10 mouse cellular contexts compared by ENCODE assay signal in the genomic region with DNA sequence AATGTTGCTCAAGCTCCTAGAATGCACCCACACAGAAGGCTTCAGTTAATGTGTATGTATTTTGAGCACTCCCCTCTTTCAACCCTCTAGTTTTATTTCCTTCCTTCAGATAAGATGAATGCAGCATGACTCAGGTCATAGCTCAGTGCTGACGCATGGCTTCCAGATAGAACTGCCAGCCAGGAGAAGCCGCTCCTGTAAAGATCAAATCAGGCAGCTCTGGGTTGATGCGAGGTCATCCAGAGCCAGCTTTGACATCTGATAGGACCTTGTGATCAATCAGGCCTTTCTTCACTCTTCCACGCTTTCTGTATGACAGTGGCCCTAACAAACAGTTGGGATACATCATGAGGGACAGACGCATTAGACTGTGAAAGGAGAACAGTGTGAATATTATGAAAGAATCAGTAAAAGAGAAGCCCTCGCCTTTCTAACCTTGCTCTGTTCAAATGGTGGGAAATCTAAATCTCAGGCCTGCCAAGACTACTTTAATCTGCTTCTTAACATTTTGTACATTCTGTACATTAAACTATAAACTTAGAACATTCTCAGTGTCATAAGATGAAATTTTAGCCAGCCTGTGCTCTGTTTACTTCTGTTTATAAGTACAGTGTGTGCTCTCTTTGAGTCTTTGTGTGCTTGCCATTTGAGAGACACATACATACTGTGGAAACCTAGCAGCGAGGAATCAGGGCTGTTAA.
DNase-seq lines count a peak whose midpoint lies in the region; ATAC-seq lines count a peak whose summit lies in the region.
"Had no signal": no experiment of that assay in that cellular context is flagged by ENCODE, and none has a peak within 500 bp of the region (broad histone marks: within the 10 kb centered on the region; RNA-seq: fewer than 3 reads in every experiment).

No protein-coding gene starts in this region.

- no peak overlapping the region for H3K4me3 ChIP-seq in heart, embryonic 12.5 days
- no peak overlapping the region for H3K4me3 ChIP-seq in forebrain, embryonic 13.5 days
- H3K4me3 ChIP-seq in midbrain, embryonic 10.5 days = no peak overlapping the region

- WGBS in heart, embryonic 12.5 days = 36% methylated on average over 7 of the region's 7 CpGs
- 91% methylated on average over 7 of the region's 7 CpGs for WGBS in forebrain, embryonic 13.5 days
- WGBS in midbrain, embryonic 10.5 days = 88% methylated on average over 7 of the region's 7 CpGs

- DNase-seq in kidney, postnatal 4 days = peak; percentile 14 to 15
- DNase-seq in kidney, adult 8-10 months = no peak
- DNase-seq in adrenal gland, postnatal 14 days = peak; percentile 64
- no peak for DNase-seq in midbrain, embryonic 10.5 days (ENCODE audit: low spot score)
- DNase-seq in right cerebral cortex, postnatal 36 days (ENCODE audit: low spot score in 2 of 2) = no peak
- DNase-seq: kidney, adult 11 months had no signal

- H3K27ac ChIP-seq in heart, embryonic 12.5 days (ENCODE audit: poor library complexity, severe bottlenecking) = 0 out of 2 replicates have a peak overlapping the region, but pooled peaks have one; percentile 27
- no peak overlapping the region for H3K27ac ChIP-seq in forebrain, embryonic 13.5 days
- H3K27ac ChIP-seq in midbrain, embryonic 10.5 days (replicated peaks) = no peak overlapping the region
- H3K27ac ChIP-seq: liver, embryonic 14.5 days had no signal

- H3K36me3 ChIP-seq in heart, embryonic 12.5 days = no peaks in the 10 kb centered on the region
- no peaks in the 10 kb centered on the region for H3K36me3 ChIP-seq in forebrain, embryonic 13.5 days (ENCODE audit: poor library complexity, severe bottlenecking)
- no peaks in the 10 kb centered on the region for H3K36me3 ChIP-seq in midbrain, embryonic 10.5 days

- ATAC-seq in heart, embryonic 12.5 days (ENCODE audit: insufficient number of reproducible peaks, low FRiP score) = no peak
- peak; percentile 57 for ATAC-seq in megakaryocyte-erythroid progenitor cell, adult 5-6 weeks (replicated peaks; ENCODE audit: low FRiP score, low TSS enrichment, poor library complexity, severe bottlenecking)
- no peak for ATAC-seq in forebrain, embryonic 13.5 days

- H3K27me3 ChIP-seq in heart, embryonic 12.5 days (replicated peaks) = no peaks in the 10 kb centered on the region
- H3K27me3 ChIP-seq in forebrain, embryonic 13.5 days = no peaks in the 10 kb centered on the region
- no peaks in the 10 kb centered on the region for H3K27me3 ChIP-seq in midbrain, embryonic 10.5 days (ENCODE audit: low read depth, poor library complexity, severe bottlenecking)

- peaks cover 20% of the 10 kb centered on the region for H3K4me1 ChIP-seq in heart, embryonic 12.5 days (replicated peaks)
- H3K4me1 ChIP-seq in forebrain, embryonic 13.5 days = no peaks in the 10 kb centered on the region
- no peaks in the 10 kb centered on the region for H3K4me1 ChIP-seq in midbrain, embryonic 10.5 days

- H3K9me3 ChIP-seq in heart, embryonic 12.5 days (replicated peaks) = 0 out of 2 replicates have a peak, but pooled peaks cover 3% of the 10 kb centered on the region
- no peaks in the 10 kb centered on the region for H3K9me3 ChIP-seq in forebrain, embryonic 13.5 days (replicated peaks)
- no peaks in the 10 kb centered on the region for H3K9me3 ChIP-seq in midbrain, embryonic 10.5 days (replicated peaks)

- H3K4me2 ChIP-seq in heart, embryonic 12.5 days = no peak overlapping the region
- no peak overlapping the region for H3K4me2 ChIP-seq in forebrain, embryonic 13.5 days

- no peak overlapping the region for H3K9ac ChIP-seq in heart, embryonic 12.5 days
- no peak overlapping the region for H3K9ac ChIP-seq in forebrain, embryonic 13.5 days
- H3K9ac ChIP-seq: liver, embryonic 14.5 days had no signal

Comparison
In these comparisons a context has a peak if more than half of its experiments do, and no peak if none do; other contexts are left out.
1. DNase-seq: peak in kidney, postnatal 4 days (2 of 2) and adrenal gland, postnatal 14 days (single experiment); none in kidney, adult 8-10 months (0 of 2), midbrain, embryonic 10.5 days (single experiment) and right cerebral cortex, postnatal 36 days (0 of 2).